In the genomic region with DNA sequence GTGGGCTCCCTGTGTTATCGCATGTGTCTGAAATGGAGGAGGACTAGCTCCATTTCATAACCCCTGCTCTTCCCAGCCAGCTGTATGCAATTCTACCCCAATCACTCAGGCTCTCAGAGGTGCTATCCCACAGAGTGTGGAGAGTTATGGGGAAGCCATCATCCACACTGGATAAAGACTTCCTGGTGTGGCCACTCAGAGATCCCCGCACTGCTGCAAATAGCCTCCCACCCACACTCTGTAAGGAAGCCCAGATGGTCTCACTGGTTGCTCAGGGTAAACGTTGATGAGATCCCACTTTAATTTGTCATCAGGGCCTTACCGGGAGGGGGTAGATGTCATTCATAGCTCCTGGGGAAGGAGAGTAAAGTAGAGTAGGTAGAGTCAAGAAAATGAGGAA, we compare ENCODE assay signal across 14 mouse cellular contexts. TPM values are rescaled to one million over a fixed set of nuclear protein-coding genes. Genes with fewer than 3 reads are reported as not detected.
"Had no signal": no experiment of that assay in that cellular context is flagged by ENCODE, and none has a peak within 500 bp of the region (broad histone marks: within the 10 kb centered on the region; RNA-seq: fewer than 3 reads in every experiment).

No protein-coding gene starts in this region.

- ATAC-seq: midbrain, embryonic 16.5 days had no signal

- DNase-seq: lung, adult 18-20 months; lung, embryonic 14.5 days; lung, postnatal 10 days; lung, postnatal 4 days; midbrain, embryonic 14.5 days; retina, postnatal 1 day; right cerebral cortex, postnatal 14 days; right cerebral cortex, postnatal 4 days; spleen, adult 18-20 months; thymus, adult 18-20 months; thymus, postnatal 14 days; thymus, postnatal 36 days had no signal

RNA-seq across cellular contexts. Expression of a gene that starts 6.7 kb away (rescaled TPM):
- total RNA-seq: megakaryocyte-erythroid progenitor cell, adult 5-6 weeks had no signal
